Mouse (Mus musculus): ENCODE results near the gene Susd3.

Gene Susd3

GRCm38 (mm10) chr13:49212711-49213500, 35.6 kb downstream of the Susd3 start:
- no peak for DNase-seq (ENCODE audit: low spot score)

DNA sequence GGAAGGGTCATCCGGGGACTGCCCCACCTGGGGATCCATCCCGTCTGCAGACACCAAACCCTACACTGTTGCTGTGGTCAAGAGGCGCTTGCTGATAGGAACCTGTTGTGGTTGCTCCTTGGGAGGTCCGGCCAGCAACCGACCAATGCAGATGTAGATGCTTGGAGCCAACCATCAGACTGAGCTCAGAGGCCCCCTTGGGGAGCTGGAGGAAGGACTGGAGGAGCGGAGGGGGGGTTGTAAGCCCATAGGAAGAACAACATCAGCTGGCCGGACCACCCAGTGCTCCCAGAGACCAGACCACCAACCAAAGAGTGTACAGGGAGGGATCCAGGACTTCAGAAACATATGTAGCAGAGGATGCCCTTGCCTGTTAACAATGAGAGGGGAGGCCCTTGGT, 39.2 kb downstream of the Susd3 start:
- DNase-seq (ENCODE audit: low spot score): no peak

GRCm38 (mm10) chr13:49206341-49206740, 42.2 kb downstream of the Susd3 start:
- no peak for DNase-seq (ENCODE audit: low spot score)

DNA sequence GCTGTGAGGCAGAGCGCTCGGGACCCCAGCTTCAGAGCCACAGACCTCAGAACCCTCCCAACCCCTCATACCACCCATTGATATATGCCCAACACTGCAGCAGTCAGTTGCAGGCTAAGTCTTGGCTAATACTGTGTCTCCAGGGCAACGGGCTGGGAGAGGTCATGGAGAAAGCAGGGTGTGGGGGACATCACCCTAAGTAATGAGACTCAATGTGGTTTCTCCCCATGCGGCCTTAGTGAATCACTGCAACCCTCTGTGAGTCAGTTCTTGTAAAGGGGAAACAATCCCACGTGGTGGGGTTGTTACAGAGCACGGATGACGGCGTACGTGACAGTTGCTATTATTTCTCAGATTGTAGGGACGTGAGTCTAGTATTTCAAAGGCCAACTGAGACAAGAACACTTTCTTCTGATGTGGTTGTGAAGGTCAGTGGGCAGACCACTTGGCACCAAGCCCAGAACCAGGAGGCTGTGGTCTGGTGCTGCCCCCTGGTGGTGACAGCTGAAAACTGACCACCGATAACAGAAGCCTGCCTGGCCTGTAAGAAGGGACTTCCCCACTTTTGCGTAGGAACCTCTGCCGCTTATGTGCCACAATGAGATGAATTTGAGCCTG, 43.0 kb downstream of the Susd3 start:
- DNase-seq (ENCODE audit: low spot score): peak; percentile 80

- no peak for DNase-seq (ENCODE audit: low spot score)
Measured at GRCm38 (mm10) chr13:49202556-49202955, 46.0 kb downstream of the Susd3 start.

- no peak for DNase-seq (ENCODE audit: low spot score)
Measured at GRCm38 (mm10) chr13:49200688-49201087, 47.8 kb downstream of the Susd3 start.

DNA sequence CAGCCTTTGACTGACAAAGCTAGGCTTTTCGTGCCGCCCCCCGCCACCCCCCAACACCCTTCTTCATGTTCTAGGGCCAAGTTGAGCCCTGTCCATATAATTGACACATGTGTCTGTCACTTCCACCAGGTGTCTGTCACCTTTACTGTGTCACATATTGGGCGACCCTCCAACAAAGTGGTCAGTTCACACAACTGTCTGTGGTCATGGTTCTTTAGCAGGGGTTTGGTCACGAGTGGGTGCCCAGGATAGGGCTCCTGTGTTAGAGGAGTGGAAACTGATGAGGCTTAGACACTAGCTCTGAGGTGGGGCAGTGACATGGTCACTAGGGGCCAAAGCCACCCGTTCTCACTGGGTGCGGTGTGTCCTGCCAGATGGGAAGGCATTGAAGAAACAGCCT, 48.6 kb downstream of the Susd3 start:
- DNase-seq (ENCODE audit: low spot score): no peak

DNA sequence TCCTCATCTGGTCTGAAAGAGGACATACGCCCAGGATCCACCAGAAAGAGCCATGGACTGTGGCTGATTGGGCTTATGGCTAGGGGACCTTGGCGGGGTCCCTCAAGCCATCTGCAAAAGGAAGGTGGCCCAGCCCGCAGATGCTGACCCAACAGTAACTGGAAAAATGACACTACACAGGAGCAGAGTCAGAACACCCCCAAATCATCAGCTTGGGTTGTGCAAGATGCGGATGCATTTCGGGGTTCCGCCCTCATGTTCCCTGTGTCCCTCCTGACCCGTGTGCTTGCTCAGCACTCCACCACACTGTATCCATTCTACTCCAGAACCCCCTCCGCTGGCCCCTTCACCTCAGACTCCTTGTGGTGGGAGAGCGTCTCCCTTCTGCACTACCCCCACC, 49.8 kb downstream of the Susd3 start:
- no peak for DNase-seq (ENCODE audit: low spot score)

- no peak for DNase-seq (ENCODE audit: low spot score)
Measured at GRCm38 (mm10) chr13:49196766-49197165, 51.7 kb downstream of the Susd3 start.

GRCm38 (mm10) chr13:49196211-49196610, 52.3 kb downstream of the Susd3 start:
- DNase-seq (ENCODE audit: low spot score): no peak

GRCm38 (mm10) chr13:49195651-49196050, 52.9 kb downstream of the Susd3 start:
- DNase-seq (ENCODE audit: low spot score): no peak

- DNase-seq (ENCODE audit: low spot score): no peak
Measured at GRCm38 (mm10) chr13:49194811-49195210, 53.7 kb downstream of the Susd3 start.

- DNase-seq (ENCODE audit: low spot score): no peak
Measured at GRCm38 (mm10) chr13:49193650-49194049, 54.9 kb downstream of the Susd3 start.

DNA sequence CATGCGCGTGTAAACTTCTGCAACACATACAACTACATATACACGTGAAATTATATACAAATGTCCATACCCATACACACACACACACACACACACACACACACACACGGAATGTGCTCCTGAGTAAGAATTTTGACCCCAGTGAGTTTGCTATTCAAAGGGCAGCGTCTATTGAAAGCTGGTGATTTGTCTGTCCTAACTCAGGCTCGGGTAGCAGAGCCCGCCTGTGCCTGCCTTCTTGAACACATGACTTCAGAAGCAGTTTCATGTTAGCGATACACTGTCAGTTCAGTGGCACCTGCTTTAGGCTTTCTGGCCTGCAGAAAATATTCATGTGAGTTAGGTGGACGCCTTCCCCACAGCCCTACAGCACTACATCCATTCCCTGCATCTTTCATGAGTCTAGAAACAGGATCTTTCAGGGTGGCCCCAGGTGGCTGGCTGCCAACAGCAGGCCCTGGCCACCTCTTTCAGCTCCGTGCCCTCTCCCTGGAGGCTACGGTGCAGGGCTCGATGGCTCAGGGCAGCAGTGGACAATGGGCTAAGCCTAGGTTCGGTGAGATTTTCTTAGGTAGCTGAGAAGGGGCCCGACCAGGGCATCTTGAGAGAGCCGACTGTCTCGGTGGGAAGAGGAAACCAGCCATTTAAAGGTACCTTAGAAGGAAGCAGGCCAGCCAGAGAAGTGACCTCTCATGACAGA, 56.2 kb downstream of the Susd3 start:
- DNase-seq (ENCODE audit: low spot score): no peak

DNA sequence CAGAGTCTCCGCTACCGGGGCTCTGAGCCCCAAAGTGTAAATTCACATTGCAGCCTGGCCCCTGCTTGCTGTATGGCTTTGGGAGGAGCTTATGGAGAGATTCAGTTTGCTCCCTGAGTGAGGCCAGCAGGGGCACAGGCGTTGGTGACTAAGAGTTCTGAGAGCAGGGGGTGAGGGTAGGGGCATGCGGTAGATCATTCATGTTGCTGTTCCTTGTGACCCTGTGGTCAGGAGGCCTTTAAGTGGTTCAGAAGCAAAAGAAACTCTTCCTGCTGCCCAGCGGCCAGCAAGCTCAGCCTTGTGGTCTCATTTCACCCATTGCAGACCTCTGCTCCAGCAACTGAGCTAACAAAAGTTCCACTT, 56.9 kb downstream of the Susd3 start:
- DNase-seq (ENCODE audit: low spot score): no peak

GRCm38 (mm10) chr13:49190876-49191672, 57.4 kb downstream of the Susd3 start:
- DNase-seq (ENCODE audit: low spot score): no peak

GRCm38 (mm10) chr13:49189970-49190870, 58.3 kb downstream of the Susd3 start:
- DNase-seq (ENCODE audit: low spot score): no peak

GRCm38 (mm10) chr13:49188966-49189360, 59.5 kb downstream of the Susd3 start:
- no peak for DNase-seq (ENCODE audit: low spot score)

- DNase-seq (ENCODE audit: low spot score): no peak
Measured at GRCm38 (mm10) chr13:49188219-49188965, 60.1 kb downstream of the Susd3 start.
